Mouse (Mus musculus): ENCODE measurements around the gene Pbx4. TPM values are rescaled to one million over a fixed set of nuclear protein-coding genes. Genes with fewer than 3 reads are reported as not detected.

Gene Pbx4
- total RNA-seq, 1 experiment from 2014 or later, result 11.8 TPM

GRCm38 (mm10) chr8:69863387-69864020 lies 31.2 kb downstream of the Pbx4 start:
- no peak for ATAC-seq (replicated peaks; ENCODE audit: insufficient number of reproducible peaks, low FRiP score, low TSS enrichment, poor library complexity, severe bottlenecking)

GRCm38 (mm10) chr8:69864180-69864579 lies 31.9 kb downstream of the Pbx4 start:
- no peak for ATAC-seq (replicated peaks; ENCODE audit: insufficient number of reproducible peaks, low FRiP score, low TSS enrichment, poor library complexity, severe bottlenecking)

- no peak for ATAC-seq (replicated peaks; ENCODE audit: insufficient number of reproducible peaks, low FRiP score, low TSS enrichment, poor library complexity, severe bottlenecking)
Observed at GRCm38 (mm10) chr8:69867696-69868326, 35.5 kb downstream of the Pbx4 start.

- ATAC-seq (replicated peaks; ENCODE audit: insufficient number of reproducible peaks, low FRiP score, low TSS enrichment, poor library complexity, severe bottlenecking), result no peak
Observed at GRCm38 (mm10) chr8:69870003-69870765, 37.9 kb downstream of the Pbx4 start.

GRCm38 (mm10) chr8:69870907-69871306 lies 38.6 kb downstream of the Pbx4 start:
- ATAC-seq (replicated peaks; ENCODE audit: insufficient number of reproducible peaks, low FRiP score, low TSS enrichment, poor library complexity, severe bottlenecking), result no peak

- no peak for ATAC-seq (replicated peaks; ENCODE audit: insufficient number of reproducible peaks, low FRiP score, low TSS enrichment, poor library complexity, severe bottlenecking)
Observed at GRCm38 (mm10) chr8:69874155-69874554, 41.9 kb downstream of the Pbx4 start.

GRCm38 (mm10) chr8:69874654-69875053 lies 42.4 kb downstream of the Pbx4 start:
- no peak for ATAC-seq (replicated peaks; ENCODE audit: insufficient number of reproducible peaks, low FRiP score, low TSS enrichment, poor library complexity, severe bottlenecking)

- ATAC-seq (replicated peaks; ENCODE audit: insufficient number of reproducible peaks, low FRiP score, low TSS enrichment, poor library complexity, severe bottlenecking), result no peak
Observed at GRCm38 (mm10) chr8:69876097-69876496, 43.8 kb downstream of the Pbx4 start.

GRCm38 (mm10) chr8:69876967-69877366 lies 44.7 kb downstream of the Pbx4 start:
- no peak for ATAC-seq (replicated peaks; ENCODE audit: insufficient number of reproducible peaks, low FRiP score, low TSS enrichment, poor library complexity, severe bottlenecking)

- no peak for ATAC-seq (replicated peaks; ENCODE audit: insufficient number of reproducible peaks, low FRiP score, low TSS enrichment, poor library complexity, severe bottlenecking)
Observed at GRCm38 (mm10) chr8:69877396-69877795, 45.1 kb downstream of the Pbx4 start.

- no peak for ATAC-seq (replicated peaks; ENCODE audit: insufficient number of reproducible peaks, low FRiP score, low TSS enrichment, poor library complexity, severe bottlenecking)
Observed at GRCm38 (mm10) chr8:69877992-69878391, 45.7 kb downstream of the Pbx4 start.

GRCm38 (mm10) chr8:69879678-69880077 lies 47.4 kb downstream of the Pbx4 start:
- no peak for ATAC-seq (replicated peaks; ENCODE audit: insufficient number of reproducible peaks, low FRiP score, low TSS enrichment, poor library complexity, severe bottlenecking)

GRCm38 (mm10) chr8:69880841-69881240 lies 48.5 kb downstream of the Pbx4 start:
- ATAC-seq (replicated peaks; ENCODE audit: insufficient number of reproducible peaks, low FRiP score, low TSS enrichment, poor library complexity, severe bottlenecking), result no peak

GRCm38 (mm10) chr8:69881261-69881865 lies 49.1 kb downstream of the Pbx4 start:
- no peak for ATAC-seq (replicated peaks; ENCODE audit: insufficient number of reproducible peaks, low FRiP score, low TSS enrichment, poor library complexity, severe bottlenecking)

GRCm38 (mm10) chr8:69882021-69882756 lies 49.9 kb downstream of the Pbx4 start:
- no peak for ATAC-seq (replicated peaks; ENCODE audit: insufficient number of reproducible peaks, low FRiP score, low TSS enrichment, poor library complexity, severe bottlenecking)

GRCm38 (mm10) chr8:69882833-69883600 lies 50.7 kb downstream of the Pbx4 start:
- ATAC-seq (replicated peaks; ENCODE audit: insufficient number of reproducible peaks, low FRiP score, low TSS enrichment, poor library complexity, severe bottlenecking), result no peak

- ATAC-seq (replicated peaks; ENCODE audit: insufficient number of reproducible peaks, low FRiP score, low TSS enrichment, poor library complexity, severe bottlenecking), result no peak
Observed at GRCm38 (mm10) chr8:69884141-69884540, 51.9 kb downstream of the Pbx4 start.

Measured in monocyte, adult 5-6 weeks (primary cell).